Mouse (Mus musculus) testis, postnatal 14 days (tissue): ENCODE results near the gene Hoxd1.

Source experiments
- DNase-seq: peaks from one replicate; pipeline ENCODE4 v3.0.0; 2021; ENCODE audit warnings: low spot score

Hoxd1 gene

GRCm38 (mm10) chr2:74732513-74733316, 30.1 kb upstream of the Hoxd1 start:
- no peak for DNase-seq

- DNase-seq, result no peak
Measured at GRCm38 (mm10) chr2:74733317-74733661, 29.5 kb upstream of the Hoxd1 start.

GRCm38 (mm10) chr2:74733765-74734164, 29.0 kb upstream of the Hoxd1 start:
- DNase-seq, result no peak

- DNase-seq, result no peak
Measured at GRCm38 (mm10) chr2:74734451-74734850, 28.3 kb upstream of the Hoxd1 start.

GRCm38 (mm10) chr2:74734996-74735811, 27.6 kb upstream of the Hoxd1 start:
- no peak for DNase-seq

GRCm38 (mm10) chr2:74735851-74736687, 26.7 kb upstream of the Hoxd1 start:
- DNase-seq, result no peak

GRCm38 (mm10) chr2:74736688-74737577, 25.8 kb upstream of the Hoxd1 start:
- no peak for DNase-seq

- DNase-seq, result no peak
Measured at GRCm38 (mm10) chr2:74737578-74738070, 25.2 kb upstream of the Hoxd1 start.

GRCm38 (mm10) chr2:74738623-74739475, 23.9 kb upstream of the Hoxd1 start:
- no peak for DNase-seq

GRCm38 (mm10) chr2:74739476-74739800, 23.3 kb upstream of the Hoxd1 start:
- DNase-seq, result no peak

GRCm38 (mm10) chr2:74739869-74740268, 22.9 kb upstream of the Hoxd1 start:
- no peak for DNase-seq

GRCm38 (mm10) chr2:74740311-74741091, 22.3 kb upstream of the Hoxd1 start:
- DNase-seq, result no peak

- DNase-seq, result no peak
Measured at GRCm38 (mm10) chr2:74741252-74741978, 21.4 kb upstream of the Hoxd1 start.

- no peak for DNase-seq
Measured at GRCm38 (mm10) chr2:74741979-74742277, 20.9 kb upstream of the Hoxd1 start.

GRCm38 (mm10) chr2:74745540-74746297, 17.1 kb upstream of the Hoxd1 start:
- DNase-seq, result no peak

GRCm38 (mm10) chr2:74746298-74746921, 16.4 kb upstream of the Hoxd1 start:
- no peak for DNase-seq

GRCm38 (mm10) chr2:74747006-74747405, 15.8 kb upstream of the Hoxd1 start:
- no peak for DNase-seq

- no peak for DNase-seq
Measured at GRCm38 (mm10) chr2:74747661-74748141, 15.1 kb upstream of the Hoxd1 start.
